Mouse (Mus musculus) bone marrow, adult 2 months (tissue): ENCODE measurements around the gene Ppp1r12c. TPM values are rescaled to one million over a fixed set of nuclear protein-coding genes. Genes with fewer than 3 reads are reported as not detected.

Source experiments
- H3K27ac ChIP-seq: fragments of 200-500 bp; 2 replicates; pipeline ENCODE4 v1.5.1; 2012; ENCODE audit warnings: low read depth, mild to moderate bottlenecking, control low read depth, inconsistent platforms, low read length; ENCODE audit not compliant: control insufficient read depth, poor library complexity, insufficient read depth
- H3K4me1 ChIP-seq: fragments of 200-500 bp; 2 replicates; pipeline ENCODE4 v1.6.1; 2011; ENCODE audit warnings: low read length; ENCODE audit not compliant: control insufficient read depth, insufficient read depth
- H3K4me3 ChIP-seq: fragments of 200-500 bp; replicated peaks from 2 replicates; pipeline ENCODE3; 2011; ENCODE audit warnings: mild to moderate bottlenecking, low read depth, low read length, control low read depth; ENCODE audit not compliant: control insufficient read depth
- CTCF ChIP-seq: fragments of 200-500 bp; IDR thresholded peaks from 2 replicates; pipeline ENCODE4 v1.5.1; 2011; ENCODE audit warnings: low read length, control low read depth; ENCODE audit not compliant: control insufficient read depth, insufficient read depth
- POLR2A ChIP-seq: fragments of 200-500 bp; IDR thresholded peaks from 2 replicates; pipeline ENCODE4 v1.6.1; 2011; ENCODE audit warnings: low read depth, mild to moderate bottlenecking, control low read depth, low read length, borderline replicate concordance; ENCODE audit not compliant: control insufficient read depth
- WGBS: fragments of 180-500 bp; shearing (Covaris S2); methylation state at CpG from one replicate; pipeline ENCODE4 v1.1.7; 2018; 5-methylcytosine and 5-hydroxymethylcytosine counted together
- polyA plus RNA-seq: library from polyadenylated mRNA; stranded (reverse); fragments of >200 nt; gene quantifications from 2 replicates; pipeline ENCODE4 v1.2.4, GENCODE M21; 2011; ENCODE audit warnings: low replicate concordance; ENCODE audit not compliant: missing spikeins, insufficient read depth, insufficient read length

Gene Ppp1r12c
- 163 and 340 TPM in 2 replicates for polyA plus RNA-seq

- H3K4me1 ChIP-seq: peaks cover 10% of the 10 kb centered on the region
Observed at GRCm38 (mm10) chr7:4501558-4502397, at the start of gene Ppp1r12c. Gene Ppp1r12c (minus strand): TSS chr7:4501680.

GRCm38 (mm10) chr7:4547221-4547641 is 45.8 kb upstream of the Ppp1r12c start, which contains the start of gene Syt5:
Gene Syt5 (minus strand): TSS chr7:4547541.
- TF ChIP-seq CTCF: no peak
- no peak for TF ChIP-seq POLR2A
- Histone ChIP-seq H3K4me1 (no peaks in the 10 kb centered on the region), H3K27ac (no peak within 1 kb of the TSS), H3K4me3 (no peak within 1 kb of the TSS)
- 7% methylated on average over 33 of the region's 33 CpGs for WGBS

More at GRCm38 (mm10) chr7:4501558-4502397, at the start of gene Ppp1r12c:
- 2% methylated on average over 61 of the region's 62 CpGs for WGBS
- Histone ChIP-seq H3K27ac (peak within 1 kb of the TSS; percentile 78), H3K4me3 (peak within 1 kb of the TSS; percentile 98)
- TF ChIP-seq CTCF (no peak), POLR2A (peak; percentile 76; the same call in 1 of the 2 replicates)

GRCm38 (mm10) chr7:4546591-4547131 is 45.2 kb upstream of the Ppp1r12c start:
- H3K4me3 ChIP-seq: no peak overlapping the region
- no peaks in the 10 kb centered on the region for H3K4me1 ChIP-seq
- no peak for TF ChIP-seq POLR2A
- no peak overlapping the region for H3K27ac ChIP-seq
- 5% methylated on average over 26 of the region's 26 CpGs for WGBS

GRCm38 (mm10) chr7:4546050-4546449 is 44.6 kb upstream of the Ppp1r12c start:
- 78% methylated on average over 15 of the region's 15 CpGs for WGBS
- H3K27ac ChIP-seq: no peak overlapping the region
- no peak overlapping the region for H3K4me3 ChIP-seq
- H3K4me1 ChIP-seq: no peaks in the 10 kb centered on the region
- TF ChIP-seq CTCF (no peak), POLR2A (no peak)

GRCm38 (mm10) chr7:4542013-4542412 is 40.5 kb upstream of the Ppp1r12c start:
- 55% methylated on average over 17 of the region's 17 CpGs for WGBS

GRCm38 (mm10) chr7:4541344-4541743 is 39.9 kb upstream of the Ppp1r12c start:
- H3K27ac ChIP-seq: no peak overlapping the region
- H3K4me1 ChIP-seq: no peaks in the 10 kb centered on the region
- H3K4me3 ChIP-seq: no peak overlapping the region
- TF ChIP-seq CTCF: no peak
- no peak for TF ChIP-seq POLR2A
- 66% methylated on average over 5 of the region's 5 CpGs for WGBS

More at GRCm38 (mm10) chr7:4542013-4542412, 40.5 kb upstream of the Ppp1r12c start:
- no peak overlapping the region for H3K4me3 ChIP-seq
- no peak for TF ChIP-seq CTCF
- no peak for TF ChIP-seq POLR2A
- H3K27ac ChIP-seq: no peak overlapping the region
- no peaks in the 10 kb centered on the region for H3K4me1 ChIP-seq

GRCm38 (mm10) chr7:4539019-4539418 is 37.5 kb upstream of the Ppp1r12c start:
- no peak for TF ChIP-seq POLR2A
- TF ChIP-seq CTCF: no peak
- WGBS: 75% methylated on average over 2 of the region's 2 CpGs
- no peak overlapping the region for H3K4me3 ChIP-seq

GRCm38 (mm10) chr7:4537181-4537580 is 35.7 kb upstream of the Ppp1r12c start:
- no peaks in the 10 kb centered on the region for H3K4me1 ChIP-seq
- no peak overlapping the region for H3K4me3 ChIP-seq
- TF ChIP-seq CTCF: no peak
- 44% methylated on average over 4 of the region's 4 CpGs for WGBS
- no peak overlapping the region for H3K27ac ChIP-seq

More at GRCm38 (mm10) chr7:4539019-4539418, 37.5 kb upstream of the Ppp1r12c start:
- Histone ChIP-seq H3K4me1 (no peaks in the 10 kb centered on the region), H3K27ac (no peak overlapping the region)
